Mouse (Mus musculus) olfactory bulb, adult 2 months (tissue): ENCODE measurements at regions not wholly inside any gene's neighbourhood (a gene's known extent, or its start where the extent isn't known, plus 50 kb on each side); places are given as distances from the start of the nearest gene placed in this dataset.

ENCODE experiments used
- CTCF ChIP-seq: fragments of 200-500 bp; IDR thresholded peaks from 2 replicates; pipeline ENCODE4 v1.5.1; 2012; ENCODE audit warnings: low read depth, mild to moderate bottlenecking, low read length, moderate library complexity; ENCODE audit not compliant: insufficient read depth
- POLR2A ChIP-seq: fragments of 200-500 bp; IDR thresholded peaks from 2 replicates; pipeline ENCODE4 v1.6.1; 2012; ENCODE audit warnings: mild to moderate bottlenecking, low read depth, low read length, moderate library complexity; ENCODE audit not compliant: insufficient read depth

- TF ChIP-seq POLR2A (no peak), CTCF (no peak)
Measured at GRCm38 (mm10) chr4:45664372-45664771, 132.1 kb upstream of the Shb start.
